Mouse (Mus musculus): ENCODE data around the gene Matn4.

GRCm38 (mm10) chr2:164453887-164454500 lies 49.0 kb upstream of the Matn4 start:
- no peak for TF ChIP-seq CTCF (IDR thresholded peaks at IDR 0.05; ENCODE audit: low read depth)
- TF ChIP-seq EP300 (IDR thresholded peaks at IDR 0.05; ENCODE audit: low read depth) = no peak
